Mouse (Mus musculus) myocyte (in vitro differentiated cells): ENCODE data around the gene Esrra. TPM values are rescaled to one million over a fixed set of nuclear protein-coding genes. Genes with fewer than 3 reads are reported as not detected.
A peak's percentile ranks its signal among the peaks of the same experiment; 100 is the strongest.
"Not testable (repeated sequence)": the region's sequence is repeated elsewhere in the genome, so short reads cannot be mapped to it uniquely, and the experiment has no call there.

Experiments
- H3K27me3 ChIP-seq: one replicate; pipeline ENCODE4 v1.6.1; 2011; ENCODE audit not compliant: control insufficient read depth, insufficient read depth, insufficient read length
- H3K36me3 ChIP-seq: one replicate; pipeline ENCODE4 v1.6.1; 2011; ENCODE audit not compliant: control insufficient read depth, insufficient read depth
- H3K4me2 ChIP-seq: one replicate; pipeline ENCODE4 v1.6.1; 2011; ENCODE audit warnings: low read depth, control low read depth
- H3K4me3 ChIP-seq: one replicate; pipeline ENCODE4 v1.5.1; 2011; ENCODE audit warnings: mild to moderate bottlenecking, control low read depth, moderate library complexity
- H3K79me2 ChIP-seq: one replicate; pipeline ENCODE4 v1.6.1; 2011; ENCODE audit not compliant: control insufficient read depth, insufficient read depth
- H3ac ChIP-seq: one replicate; pipeline ENCODE4 v1.6.1; 2011; ENCODE audit not compliant: control insufficient read depth, insufficient read length
- CEBPB ChIP-seq: IDR thresholded peaks from 2 replicates; pipeline ENCODE4 v1.6.1; 2011; ENCODE audit warnings: mild to moderate bottlenecking, moderate library complexity; ENCODE audit not compliant: poor library complexity, insufficient read depth, severe bottlenecking
- E2F4 ChIP-seq: IDR thresholded peaks from one replicate; pipeline ENCODE4 v1.6.1; 2011; ENCODE audit warnings: mild to moderate bottlenecking, control low read depth, moderate library complexity; ENCODE audit not compliant: insufficient read depth
- MAX ChIP-seq: IDR thresholded peaks from one replicate; pipeline ENCODE4 v1.6.1; 2011; ENCODE audit warnings: low read depth, mild to moderate bottlenecking, control low read depth
- MYOD1 ChIP-seq, 3 experiments: IDR thresholded peaks; one replicate each; pipeline ENCODE4 v1.6.1; 2011; ENCODE audit warnings: control low read depth in 2 of 3, low read depth in 2 of 3, mild to moderate bottlenecking in 2 of 3, moderate library complexity in 1 of 3; ENCODE audit not compliant: insufficient read length in 2 of 3, control insufficient read depth in 1 of 3
- MYOG ChIP-seq, 3 experiments: IDR thresholded peaks; one replicate each; pipeline ENCODE4 v1.6.1; 2011; ENCODE audit warnings: control low read depth in 2 of 3, low read depth in 2 of 3, mild to moderate bottlenecking in 2 of 3; ENCODE audit not compliant: insufficient read length in 2 of 3, control insufficient read depth in 1 of 3, insufficient read depth in 1 of 3
- POLR2A ChIP-seq: IDR thresholded peaks from one replicate; pipeline ENCODE4 v1.6.1; 2011; ENCODE audit warnings: low read depth, mild to moderate bottlenecking, control low read depth, moderate library complexity; ENCODE audit not compliant: insufficient read length
- POLR2AphosphoS2 ChIP-seq: IDR thresholded peaks from one replicate; pipeline ENCODE4 v1.6.1; 2011; ENCODE audit warnings: low read depth, control low read depth; ENCODE audit not compliant: insufficient read length
- REST ChIP-seq: IDR thresholded peaks from one replicate; pipeline ENCODE4 v1.6.1; 2011; ENCODE audit warnings: mild to moderate bottlenecking, control low read depth, moderate library complexity; ENCODE audit not compliant: insufficient read depth, insufficient read length
- SRF ChIP-seq: IDR thresholded peaks from one replicate; pipeline ENCODE4 v1.6.1; 2011; ENCODE audit warnings: low read depth; ENCODE audit not compliant: control insufficient read depth, insufficient read length
- TCF12 ChIP-seq: IDR thresholded peaks from one replicate; pipeline ENCODE4 v1.6.1; 2011; ENCODE audit warnings: mild to moderate bottlenecking, control low read depth; ENCODE audit not compliant: poor library complexity, insufficient read depth, severe bottlenecking
- USF1 ChIP-seq: IDR thresholded peaks from one replicate; pipeline ENCODE4 v1.6.1; 2011; ENCODE audit warnings: low read depth, mild to moderate bottlenecking, control low read depth, moderate library complexity
- polyA plus RNA-seq: library from polyadenylated mRNA; unstranded; fragments of >200 nt; fragmentation: generic; extraction: Trizol; gene quantifications from one replicate; pipeline ENCODE4 v1.2.1, GENCODE M21; 2012; ENCODE audit warnings: missing spikeins

Gene Esrra
- polyA plus RNA-seq, 1 experiment = 52.7 TPM

DNA sequence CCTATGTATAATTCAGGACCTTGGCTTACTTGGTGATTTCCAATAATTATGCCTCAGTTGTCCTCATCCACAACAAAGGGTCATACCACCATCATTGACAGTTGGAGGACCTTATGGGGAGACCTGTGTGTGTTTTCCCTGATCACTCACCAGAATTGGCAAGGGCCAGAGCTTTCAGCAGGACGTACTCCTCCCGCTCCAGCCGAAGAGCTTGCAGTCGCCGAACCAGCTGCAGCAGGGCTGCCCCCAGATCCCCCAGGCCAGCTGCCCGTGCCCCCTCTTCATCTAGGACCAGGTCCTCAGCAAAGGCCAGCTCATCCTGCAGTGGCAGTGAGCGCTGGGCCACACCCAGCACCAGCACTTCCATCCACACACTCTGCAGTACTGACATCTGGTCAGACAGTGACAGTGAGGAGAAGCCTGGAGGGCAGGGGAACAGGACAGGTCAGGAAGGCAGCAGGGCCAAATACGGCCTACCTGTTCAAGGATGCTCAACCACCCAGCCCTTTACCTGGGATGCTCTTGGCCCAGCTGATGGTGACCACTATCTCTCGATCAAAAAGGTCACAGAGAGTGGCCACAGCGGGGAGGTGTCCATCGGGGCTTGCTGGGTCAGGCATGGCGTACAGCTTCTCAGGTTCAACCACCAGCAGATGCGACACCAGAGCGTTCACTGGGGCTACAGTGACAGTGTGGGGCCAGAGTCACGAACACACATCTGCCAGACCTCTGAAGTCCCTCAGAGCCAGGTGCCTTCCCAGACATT is 9.2 kb downstream of the Esrra start:
- peaks cover 11% of the 10 kb centered on the region for H3K36me3 ChIP-seq
- H3K4me3 ChIP-seq = no peak overlapping the region
- TF ChIP-seq POLR2AphosphoS2 (peak; percentile 2), MYOG (IDR thresholded peaks at IDR 0.05; ENCODE audit: control insufficient read depth in 1 of 3, insufficient read depth in 1 of 3, insufficient read length in 2 of 3, low read depth in 2 of 3) (no peak), POLR2A (no peak), REST (no peak), CEBPB (no peak), TCF12 (no peak), MYOD1 (IDR thresholded peaks at IDR 0.05; ENCODE audit: control insufficient read depth in 1 of 3, insufficient read length in 2 of 3, low read depth in 2 of 3) (no peak), MAX (no peak), USF1 (no peak)
- no peak overlapping the region for H3K4me2 ChIP-seq
- H3ac ChIP-seq = no peak overlapping the region
- no peaks in the 10 kb centered on the region for H3K27me3 ChIP-seq
- peaks cover 21% of the 10 kb centered on the region for H3K79me2 ChIP-seq

DNA sequence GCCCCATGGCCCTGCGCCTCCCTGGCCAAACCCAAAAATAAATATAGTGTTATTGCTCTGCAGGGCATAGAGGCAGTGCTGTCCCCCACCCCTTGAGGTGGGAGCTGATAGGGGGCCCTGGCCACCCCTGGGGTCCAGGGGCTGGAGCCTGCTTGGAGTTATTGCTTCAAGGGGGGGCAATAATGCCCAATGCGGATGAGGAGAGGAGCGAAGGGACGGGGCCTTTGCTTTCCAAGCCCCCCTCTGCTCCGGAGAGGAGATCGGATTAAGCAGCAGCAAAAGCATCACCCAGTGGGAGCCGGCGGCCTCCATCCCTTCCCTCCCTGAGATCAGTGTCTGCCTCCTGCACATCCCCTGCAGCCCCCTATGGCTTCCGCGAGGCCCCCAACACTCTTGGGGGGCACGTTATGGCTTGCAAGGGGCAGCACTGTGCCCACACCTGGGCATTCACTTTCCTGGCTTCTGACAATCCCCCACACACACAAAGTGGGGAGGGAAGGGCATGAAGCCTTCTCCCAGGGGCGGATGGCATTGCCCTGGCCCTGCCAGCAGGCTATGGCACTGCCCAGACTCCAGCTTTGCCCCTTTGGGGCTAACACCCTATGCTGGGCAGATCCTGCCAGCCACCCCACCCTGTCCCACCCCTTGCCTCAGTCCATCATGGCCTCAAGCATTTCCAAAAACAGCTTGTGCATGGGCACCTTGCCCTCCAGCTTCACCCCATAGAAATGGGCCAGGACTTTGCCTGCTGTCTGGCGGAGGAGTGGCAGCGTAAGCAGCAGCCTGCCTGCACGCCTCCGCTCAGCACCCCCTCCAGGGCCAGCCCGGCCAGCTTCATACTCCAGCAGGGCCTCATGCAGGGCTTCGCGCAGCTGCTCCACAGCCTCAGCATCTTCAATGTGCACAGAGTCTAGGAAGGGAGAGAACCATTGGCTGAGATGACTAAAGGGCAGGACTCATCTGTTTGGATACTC is 10.2 kb downstream of the Esrra start:
- peaks cover 25% of the 10 kb centered on the region for H3K79me2 ChIP-seq
- peak; percentile 7 for TF ChIP-seq POLR2A
- TF ChIP-seq SRF = no peak

DNA sequence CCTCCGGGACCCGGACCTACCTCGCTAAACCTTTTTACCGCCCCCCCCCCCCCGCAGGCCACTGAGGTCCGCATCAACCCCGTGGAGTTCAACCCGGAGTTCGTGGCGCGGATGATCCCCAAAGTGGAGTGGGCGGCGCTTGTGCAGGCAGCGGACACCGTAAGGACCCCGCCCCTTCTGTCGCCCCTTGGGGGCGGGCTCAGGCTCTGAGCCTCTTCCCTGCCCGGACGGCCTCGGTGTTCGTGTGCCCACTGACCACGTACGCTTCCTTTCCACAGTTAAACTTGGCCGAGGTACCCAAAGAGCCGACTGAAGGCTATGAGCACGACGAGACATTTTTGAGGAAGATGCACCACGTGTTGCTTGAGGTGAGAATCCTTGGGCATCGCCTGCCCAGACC is 11.3 kb downstream of the Esrra start:
- peak overlapping the region; percentile 85 for H3K4me3 ChIP-seq
- H3K36me3 ChIP-seq = peaks cover 11% of the 10 kb centered on the region
- H3K27me3 ChIP-seq = not testable (repeated sequence)
- peak overlapping the region; percentile 84 for H3K4me2 ChIP-seq
- peak overlapping the region; percentile 40 for H3ac ChIP-seq
- H3K79me2 ChIP-seq = peaks cover 25% of the 10 kb centered on the region

More for the DNA sequence above, 10.2 kb downstream of the Esrra start:
- Histone ChIP-seq H3K4me2 (peak overlapping the region; percentile 84), H3K36me3 (peaks cover 11% of the 10 kb centered on the region), H3K4me3 (peak overlapping the region; percentile 85), H3K27me3 (no peaks in the 10 kb centered on the region), H3ac (no peak overlapping the region)

DNA sequence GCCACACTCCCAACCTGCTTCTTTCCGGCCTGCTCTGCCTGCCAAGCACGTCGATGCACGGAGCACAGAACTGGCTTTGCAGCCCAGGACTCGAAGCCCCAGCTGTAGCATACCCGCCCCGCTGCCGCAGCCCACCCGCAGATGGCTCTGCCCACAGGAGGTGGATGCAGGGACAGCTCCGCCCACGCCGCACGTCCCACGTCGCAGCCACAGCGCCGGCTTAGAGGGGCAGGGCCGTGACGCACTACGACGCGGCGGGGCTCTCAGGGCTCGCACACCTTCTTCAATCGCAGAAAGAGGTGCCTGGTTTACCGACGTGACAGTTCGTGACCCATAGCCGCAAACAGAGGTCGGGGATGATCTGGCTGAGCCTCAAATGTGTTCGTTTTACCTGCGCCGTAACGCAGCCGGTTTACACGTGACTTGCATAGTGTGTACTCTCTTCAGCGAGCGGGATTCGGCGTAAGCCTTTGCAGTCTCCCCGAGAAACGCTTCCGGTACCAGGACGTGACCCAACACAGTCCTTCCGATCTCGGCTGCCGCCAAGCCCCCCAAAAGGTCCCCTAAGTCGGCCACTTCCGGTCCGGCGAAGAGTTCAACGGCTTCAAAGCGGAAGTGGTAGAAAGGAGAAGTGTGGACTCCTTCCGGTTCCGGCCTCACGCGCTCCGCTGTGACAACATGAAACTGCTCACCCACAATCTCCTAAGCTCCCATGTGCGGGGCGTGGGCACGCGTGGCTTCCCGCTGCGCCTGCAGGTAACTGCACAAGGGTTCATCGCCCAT is 11.9 kb downstream of the Esrra start, which contains the start of the genes Trmt112 and Prdx5:
Gene Trmt112 (plus strand): TSS at position 192 of the 783 bp plus-strand sequence.
Gene Prdx5 (minus strand): TSS at position 600 of the 783 bp plus-strand sequence.
- no peaks in the 10 kb centered on the region for H3K27me3 ChIP-seq
- H3ac ChIP-seq = peak within 1 kb of the TSS; percentile 40
- peaks cover 11% of the 10 kb centered on the region for H3K36me3 ChIP-seq
- peak within 1 kb of the TSS; percentile 84 for H3K4me2 ChIP-seq
- H3K4me3 ChIP-seq = peak within 1 kb of the TSS; percentile 85
- no peak for TF ChIP-seq REST
- TF ChIP-seq E2F4 = no peak
- no peak for TF ChIP-seq MAX
- peak; percentile 44 for TF ChIP-seq SRF
- peak in 1 of 3 experiments; percentile 35 for TF ChIP-seq MYOD1 (IDR thresholded peaks at IDR 0.05; ENCODE audit: control insufficient read depth in 1 of 3, insufficient read length in 2 of 3, low read depth in 2 of 3)
- TF ChIP-seq POLR2A = peak; percentile 96
- TF ChIP-seq POLR2AphosphoS2 = peak; percentile 91
- TF ChIP-seq CEBPB = no peak
- peak in 2 of 3 experiments; percentile 60 to 61 for TF ChIP-seq MYOG (IDR thresholded peaks at IDR 0.05; ENCODE audit: control insufficient read depth in 1 of 3, insufficient read depth in 1 of 3, insufficient read length in 2 of 3, low read depth in 2 of 3)
- H3K79me2 ChIP-seq = peaks cover 25% of the 10 kb centered on the region

DNA sequence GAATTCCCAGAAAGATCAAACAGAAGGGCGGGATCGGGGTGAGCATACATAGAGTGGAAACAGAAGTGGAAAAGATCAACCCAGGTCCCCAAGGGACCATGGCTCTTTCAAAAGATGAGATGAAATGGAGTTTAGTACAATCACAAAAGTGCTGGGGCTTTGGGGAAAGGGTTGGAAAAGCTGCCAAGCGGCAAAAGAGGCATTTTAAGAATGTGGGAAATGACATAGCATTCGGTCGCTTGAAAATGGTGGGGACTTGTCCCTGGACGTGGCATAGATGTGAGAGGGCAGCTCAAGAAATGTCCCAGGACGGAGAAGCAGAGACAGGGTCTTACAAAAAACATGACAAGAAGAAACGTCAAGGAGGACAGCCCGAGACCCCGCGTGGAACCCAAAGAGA is 12.6 kb downstream of the Esrra start:
- Histone ChIP-seq H3K4me3 (peak overlapping the region; percentile 85), H3K36me3 (peaks cover 11% of the 10 kb centered on the region), H3K4me2 (peak overlapping the region; percentile 81), H3K27me3 (no peaks in the 10 kb centered on the region), H3K79me2 (peaks cover 25% of the 10 kb centered on the region), H3ac (peak overlapping the region; percentile 40)
- TF ChIP-seq CEBPB = no peak
- no peak for TF ChIP-seq MYOD1 (IDR thresholded peaks at IDR 0.05; ENCODE audit: control insufficient read depth in 1 of 3, insufficient read length in 2 of 3, low read depth in 2 of 3)
